Mouse (Mus musculus) embryonic fibroblast, embryonic 13.5 days (primary cell): ENCODE measurements around the gene Phf21a.

Experiments used
- CTCF ChIP-seq: IDR thresholded peaks from 2 replicates; pipeline ENCODE4 v1.5.1; 2011; ENCODE audit warnings: mild to moderate bottlenecking, control low read depth, low read length, moderate library complexity, borderline replicate concordance; ENCODE audit not compliant: insufficient read depth
- POLR2A ChIP-seq: IDR thresholded peaks from 2 replicates; pipeline ENCODE4 v1.6.1; 2011; ENCODE audit warnings: low read depth, mild to moderate bottlenecking, control low read depth, low read length, moderate library complexity

DNA sequence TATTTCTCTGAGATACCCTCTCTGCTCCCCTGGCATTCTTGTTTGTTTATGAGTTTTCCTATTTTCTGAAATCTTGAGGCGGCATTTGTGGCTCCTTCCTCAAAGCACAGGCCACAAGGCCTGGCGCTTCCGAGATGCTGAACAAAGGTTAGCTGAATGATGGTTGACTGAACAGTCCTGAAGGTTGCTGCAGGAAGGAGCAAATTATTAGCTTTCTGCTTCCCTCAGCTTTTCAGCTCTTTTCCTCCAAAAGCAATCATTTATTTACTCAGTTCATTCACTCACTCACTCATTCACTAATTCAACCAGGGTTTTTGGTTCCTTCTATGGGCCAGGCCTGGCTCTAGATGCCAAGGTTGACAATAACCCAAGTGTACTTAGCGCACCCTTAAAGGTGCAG lies 10.7 kb upstream of the Phf21a start:
- TF ChIP-seq CTCF (no peak), POLR2A (no peak)
